Mouse (Mus musculus) testis, postnatal 14 days (tissue): ENCODE results near the gene Wdr49.
"Not testable (repeated sequence)": the region's sequence is repeated elsewhere in the genome, so short reads cannot be mapped to it uniquely, and the experiment has no call there.

ENCODE experiments used
- DNase-seq: peaks from one replicate; pipeline ENCODE4 v3.0.0; 2021; ENCODE audit warnings: low spot score

Wdr49 gene

GRCm38 (mm10) chr3:75301072-75301471, 180.9 kb downstream of the Wdr49 start:
- no peak for DNase-seq

- DNase-seq = not testable (repeated sequence)
These were observed 182.5 kb downstream of the Wdr49 start for GRCm38 (mm10) chr3:75299464-75299863.

DNA sequence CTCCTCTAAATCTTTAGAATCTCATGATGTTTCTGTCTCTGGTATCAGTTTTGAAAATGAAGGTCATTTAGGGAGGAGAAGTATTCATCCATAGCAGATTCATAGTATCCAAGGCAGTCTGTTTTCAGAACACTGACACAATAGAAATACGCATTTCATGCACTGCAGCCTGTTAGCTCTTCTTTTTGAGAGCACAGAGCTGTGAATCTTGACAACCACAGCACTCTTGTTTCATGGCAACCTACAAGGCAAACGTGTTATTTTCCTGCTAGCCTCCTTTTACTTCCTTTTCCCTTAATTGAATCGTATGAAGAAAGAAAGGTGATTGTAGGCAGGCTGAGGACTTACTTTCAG, 184.2 kb downstream of the Wdr49 start:
- no peak for DNase-seq

- no peak for DNase-seq
These were observed 184.8 kb downstream of the Wdr49 start for GRCm38 (mm10) chr3:75297026-75297757.

- no peak for DNase-seq
These were observed 188.7 kb downstream of the Wdr49 start for GRCm38 (mm10) chr3:75293243-75293642.

DNA sequence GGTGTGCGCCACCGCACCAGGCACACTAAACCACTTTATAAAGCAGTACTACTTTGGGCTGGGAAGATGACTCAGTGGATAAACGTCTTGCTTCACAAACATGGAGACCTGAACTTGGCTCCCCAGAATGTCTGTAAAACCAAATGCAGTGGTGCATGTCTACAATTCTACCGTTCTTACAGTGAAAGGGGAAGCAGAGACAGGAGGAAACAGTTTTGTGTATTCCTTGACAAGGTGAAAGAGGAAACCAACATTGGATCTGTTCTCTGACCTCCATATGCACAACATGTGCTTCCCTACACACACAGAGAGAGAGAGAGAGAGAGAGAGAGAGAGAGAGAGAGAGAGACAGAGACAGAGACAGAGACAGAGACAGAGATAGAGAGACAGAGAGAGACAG, 204.5 kb downstream of the Wdr49 start:
- DNase-seq = no peak

DNA sequence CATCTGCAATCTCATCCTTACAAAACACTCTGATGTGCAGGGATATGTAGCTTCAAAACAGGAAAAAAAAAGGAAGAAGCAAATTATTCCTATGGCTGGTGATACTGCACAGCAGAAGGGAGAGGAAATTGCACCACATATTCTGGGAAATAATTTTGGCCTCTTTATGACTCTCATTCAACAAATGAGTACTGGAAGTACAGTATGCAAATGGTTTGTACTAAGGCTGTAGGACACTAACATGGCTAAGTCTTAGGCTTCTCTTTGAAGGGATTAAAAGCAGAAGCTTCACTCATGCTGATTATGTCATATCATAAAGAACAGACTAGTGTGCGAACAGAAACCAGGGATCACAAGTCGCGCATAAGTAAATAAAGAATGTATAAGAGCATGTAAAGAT, 205.4 kb downstream of the Wdr49 start:
- DNase-seq = no peak

- DNase-seq = no peak
These were observed 206.8 kb downstream of the Wdr49 start for GRCm38 (mm10) chr3:75275127-75275526.

DNA sequence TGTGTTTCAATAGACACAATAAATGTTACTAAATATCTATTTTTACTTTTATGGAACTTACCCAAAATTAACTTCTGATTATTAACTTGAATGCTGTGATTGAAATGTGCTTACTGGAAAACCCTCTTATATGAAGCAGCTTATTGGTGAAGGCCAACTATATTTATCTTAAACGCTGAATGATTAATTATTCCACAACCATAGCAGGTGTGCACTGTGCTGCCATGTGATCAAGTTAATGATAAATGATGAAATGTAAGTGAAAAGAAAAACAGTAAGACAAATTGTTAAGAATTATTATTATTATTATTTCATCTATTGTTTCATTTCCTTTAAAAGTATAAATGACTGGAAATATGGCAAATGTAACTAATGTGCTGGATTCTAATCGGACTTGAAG, 212.0 kb downstream of the Wdr49 start, which contains the start of gene Serpini2:
Serpini2 (minus strand) TSS at position 101 of the 400 bp plus-strand sequence.
- DNase-seq = no peak

GRCm38 (mm10) chr3:75259356-75259755, 222.6 kb downstream of the Wdr49 start:
- no peak for DNase-seq
